Mouse (Mus musculus): ENCODE results near the gene D930007J09Rik. TPM values are rescaled to one million over a fixed set of nuclear protein-coding genes. Genes with fewer than 3 reads are reported as not detected.

The D930007J09Rik gene
- polyA plus RNA-seq, 1 experiment from 2014 or later, result not detected

DNA sequence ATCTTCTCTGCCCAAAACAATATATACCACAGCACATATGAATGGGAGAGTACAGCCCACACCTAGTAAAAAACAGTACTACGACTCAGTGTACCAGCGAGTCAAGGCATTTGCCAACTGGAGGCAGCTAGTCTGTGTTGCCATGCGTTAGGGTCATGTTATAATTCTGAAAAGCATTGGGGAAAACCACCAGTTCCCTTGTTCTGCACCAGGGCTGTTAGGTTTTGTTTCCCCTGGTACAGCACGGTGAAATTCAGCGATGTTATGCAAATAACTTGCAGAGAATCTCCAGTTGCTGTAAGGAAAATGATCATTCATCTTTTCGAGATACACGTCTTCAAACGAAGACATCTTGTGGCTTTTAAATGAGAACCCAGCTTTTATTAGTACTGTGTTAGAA lies 22.9 kb upstream of the D930007J09Rik start:
- Histone ChIP-seq H3K27me3 (ENCODE audit: control insufficient read depth, insufficient read depth, low read length) (no peaks in the 10 kb centered on the region), H3K4me2 (no peak overlapping the region), H3K9ac (ENCODE audit: low read depth, low read length) (no peak overlapping the region), H3K36me3 (ENCODE audit: control insufficient read depth, insufficient read depth, low read length) (peaks cover 8% of the 10 kb centered on the region; the same call in 1 of the 2 replicates), H3K9me3 (replicated peaks; ENCODE audit: control insufficient read depth, low read length) (no peaks in the 10 kb centered on the region), H3K4me3 (ENCODE audit: low read depth, low read length) (no peak overlapping the region), H3K4me1 (ENCODE audit: control insufficient read depth, insufficient read depth, low read length) (no peaks in the 10 kb centered on the region), H3K27ac (ENCODE audit: low read depth, low read length) (no peak overlapping the region)
- no peak for ATAC-seq (replicated peaks; ENCODE audit: insufficient number of reproducible peaks, low FRiP score, low TSS enrichment)
- WGBS (ENCODE audit: insufficient replicate concordance), result 88% methylated on average over 8 of the region's 8 CpGs

DNA sequence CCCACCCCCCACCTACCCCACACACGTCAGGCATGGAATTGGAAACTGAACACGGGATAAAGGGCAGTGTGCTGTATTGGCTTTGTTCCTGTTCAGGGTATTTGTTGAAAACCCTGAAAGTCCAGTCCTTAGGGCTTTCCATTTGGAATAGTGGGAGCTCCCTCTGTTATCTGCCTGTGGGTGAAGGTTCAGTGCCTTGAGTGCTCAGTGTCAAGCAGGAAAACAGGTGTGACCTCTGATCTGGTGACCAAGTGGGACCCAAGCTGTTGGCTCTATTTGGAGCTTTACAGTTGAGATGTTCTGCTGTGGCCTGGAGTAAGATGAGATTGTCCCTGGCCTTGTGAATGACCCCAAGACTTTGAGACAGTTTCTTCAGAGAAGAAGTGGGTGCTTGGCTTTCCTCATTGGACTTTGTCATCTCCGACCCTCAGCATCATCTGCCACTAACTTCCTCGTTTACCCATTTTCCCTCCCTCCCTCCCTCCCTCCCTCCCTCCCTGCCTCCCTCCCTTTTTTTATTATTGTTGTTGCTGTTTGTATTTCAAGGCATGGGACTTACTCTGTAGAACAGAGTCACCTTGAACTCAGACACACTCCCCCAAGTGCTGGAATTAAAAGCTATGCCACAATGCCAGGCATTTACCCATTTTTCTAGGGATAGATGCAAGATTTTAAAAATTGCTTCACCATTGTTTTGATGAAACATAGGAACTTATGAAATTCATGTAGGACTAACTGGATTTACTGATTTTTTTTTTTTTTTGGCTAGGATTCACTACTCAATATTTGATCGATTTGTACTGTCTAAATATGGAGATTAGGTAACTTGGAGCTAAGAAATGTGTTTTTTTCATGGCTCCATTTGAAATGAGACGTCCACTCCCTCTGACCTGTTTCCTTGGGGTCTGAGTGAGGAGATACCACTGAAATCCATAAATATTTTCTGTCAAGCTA lies 22.0 kb upstream of the D930007J09Rik start:
- 80% methylated on average over 6 of the region's 6 CpGs for WGBS (ENCODE audit: insufficient replicate concordance)
- H3K36me3 ChIP-seq (ENCODE audit: control insufficient read depth, insufficient read depth, low read length), result peaks cover 12% of the 10 kb centered on the region; the same call in 1 of the 2 replicates
- H3K27ac ChIP-seq (ENCODE audit: low read depth, low read length), result no peak overlapping the region
- H3K9ac ChIP-seq (ENCODE audit: low read depth, low read length), result no peak overlapping the region
- no peak overlapping the region for H3K4me2 ChIP-seq
- H3K9me3 ChIP-seq (replicated peaks; ENCODE audit: control insufficient read depth, low read length), result no peaks in the 10 kb centered on the region
- no peak overlapping the region for H3K4me3 ChIP-seq (ENCODE audit: low read depth, low read length)
- no peaks in the 10 kb centered on the region for H3K27me3 ChIP-seq (ENCODE audit: control insufficient read depth, insufficient read depth, low read length)
- H3K4me1 ChIP-seq (ENCODE audit: control insufficient read depth, insufficient read depth, low read length), result no peaks in the 10 kb centered on the region
- ATAC-seq (replicated peaks; ENCODE audit: insufficient number of reproducible peaks, low FRiP score, low TSS enrichment), result no peak

DNA sequence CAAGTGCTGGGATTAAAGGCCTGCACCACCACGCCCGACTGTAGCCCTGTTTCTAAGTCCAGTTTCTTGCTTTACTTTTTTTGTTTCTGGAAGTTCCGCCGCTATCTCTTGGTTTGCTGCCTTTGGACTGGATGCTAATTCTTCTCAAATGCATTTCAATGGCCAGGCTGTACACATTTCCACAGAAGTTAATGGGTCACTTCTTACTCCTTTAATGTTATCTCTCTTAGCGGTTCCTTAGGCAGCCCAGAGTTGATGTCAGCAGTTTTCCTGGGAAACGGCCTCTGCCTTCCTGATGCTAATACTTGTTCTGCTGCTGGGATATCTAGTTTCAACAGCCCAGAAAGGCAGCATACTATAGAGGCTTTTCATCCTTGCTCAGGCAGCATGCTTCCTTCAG lies 20.5 kb upstream of the D930007J09Rik start:
- WGBS (ENCODE audit: insufficient replicate concordance), result 74% methylated on average over 6 of the region's 6 CpGs
- no peak overlapping the region for H3K4me3 ChIP-seq (ENCODE audit: low read depth, low read length)
- H3K9me3 ChIP-seq (replicated peaks; ENCODE audit: control insufficient read depth, low read length), result no peaks in the 10 kb centered on the region
- H3K9ac ChIP-seq (ENCODE audit: low read depth, low read length), result no peak overlapping the region
- H3K27me3 ChIP-seq (ENCODE audit: control insufficient read depth, insufficient read depth, low read length), result no peaks in the 10 kb centered on the region
- H3K4me1 ChIP-seq (ENCODE audit: control insufficient read depth, insufficient read depth, low read length), result no peaks in the 10 kb centered on the region
- ATAC-seq (replicated peaks; ENCODE audit: insufficient number of reproducible peaks, low FRiP score, low TSS enrichment), result no peak
- H3K27ac ChIP-seq (ENCODE audit: low read depth, low read length), result no peak overlapping the region
- H3K36me3 ChIP-seq (ENCODE audit: control insufficient read depth, insufficient read depth, low read length), result peaks cover 13% of the 10 kb centered on the region
- no peak overlapping the region for H3K4me2 ChIP-seq

DNA sequence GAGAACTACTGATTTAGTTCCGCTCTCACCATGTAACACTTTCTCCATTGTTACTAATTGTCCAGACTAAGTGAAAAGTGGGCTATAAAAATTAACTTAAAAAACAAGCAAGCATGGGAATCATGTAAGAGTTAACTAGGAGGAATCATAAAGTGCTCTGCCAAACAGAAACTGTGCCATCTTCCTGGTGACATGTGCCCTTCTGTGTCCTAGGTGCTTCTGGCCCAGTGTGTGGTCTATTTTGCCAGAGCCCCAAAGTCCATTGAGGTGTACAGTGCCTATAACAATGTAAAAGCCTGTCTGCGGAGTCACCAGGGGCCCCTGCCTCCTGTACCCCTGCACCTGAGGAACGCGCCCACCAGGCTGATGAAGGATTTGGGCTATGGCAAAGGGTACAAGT lies 19.0 kb upstream of the D930007J09Rik start:
- Histone ChIP-seq H3K36me3 (ENCODE audit: control insufficient read depth, insufficient read depth, low read length) (peaks cover 20% of the 10 kb centered on the region), H3K27ac (ENCODE audit: low read depth, low read length) (no peak overlapping the region), H3K27me3 (ENCODE audit: control insufficient read depth, insufficient read depth, low read length) (no peaks in the 10 kb centered on the region), H3K4me2 (no peak overlapping the region), H3K9me3 (replicated peaks; ENCODE audit: control insufficient read depth, low read length) (no peaks in the 10 kb centered on the region), H3K4me1 (ENCODE audit: control insufficient read depth, insufficient read depth, low read length) (no peaks in the 10 kb centered on the region), H3K4me3 (ENCODE audit: low read depth, low read length) (no peak overlapping the region), H3K9ac (ENCODE audit: low read depth, low read length) (no peak overlapping the region)
- 96% methylated on average over 4 of the region's 4 CpGs for WGBS (ENCODE audit: insufficient replicate concordance)
- ATAC-seq (replicated peaks; ENCODE audit: insufficient number of reproducible peaks, low FRiP score, low TSS enrichment), result no peak

DNA sequence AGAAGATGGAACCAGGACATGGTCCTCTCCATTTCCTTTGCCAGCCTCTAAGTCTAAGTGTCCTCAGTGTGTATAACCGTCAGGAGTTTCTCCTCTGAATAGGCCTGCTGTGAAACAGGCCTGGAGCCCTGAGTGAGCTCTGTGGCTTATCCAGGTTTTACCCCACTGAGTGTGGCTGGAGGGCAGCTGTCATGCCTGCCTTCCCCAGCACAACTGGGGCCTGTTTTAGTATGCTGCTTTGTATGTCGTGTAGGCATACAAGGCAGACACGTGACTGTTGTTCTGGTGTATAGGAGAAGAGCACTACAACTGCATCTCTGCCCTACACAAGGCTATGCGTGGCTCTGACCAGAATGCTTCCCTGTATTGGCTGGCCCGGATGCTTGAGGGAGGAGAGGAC lies 17.3 kb upstream of the D930007J09Rik start:
- H3K36me3 ChIP-seq (ENCODE audit: control insufficient read depth, insufficient read depth, low read length), result peaks cover 22% of the 10 kb centered on the region
- no peak overlapping the region for H3K9ac ChIP-seq (ENCODE audit: low read depth, low read length)
- H3K9me3 ChIP-seq (replicated peaks; ENCODE audit: control insufficient read depth, low read length), result no peaks in the 10 kb centered on the region
- H3K27ac ChIP-seq (ENCODE audit: low read depth, low read length), result no peak overlapping the region
- no peak overlapping the region for H3K4me2 ChIP-seq
- no peaks in the 10 kb centered on the region for H3K27me3 ChIP-seq (ENCODE audit: control insufficient read depth, insufficient read depth, low read length)
- no peak overlapping the region for H3K4me3 ChIP-seq (ENCODE audit: low read depth, low read length)
- no peak for ATAC-seq (replicated peaks; ENCODE audit: insufficient number of reproducible peaks, low FRiP score, low TSS enrichment)
- WGBS (ENCODE audit: insufficient replicate concordance), result 85% methylated on average over 5 of the region's 5 CpGs
- H3K4me1 ChIP-seq (ENCODE audit: control insufficient read depth, insufficient read depth, low read length), result no peaks in the 10 kb centered on the region

DNA sequence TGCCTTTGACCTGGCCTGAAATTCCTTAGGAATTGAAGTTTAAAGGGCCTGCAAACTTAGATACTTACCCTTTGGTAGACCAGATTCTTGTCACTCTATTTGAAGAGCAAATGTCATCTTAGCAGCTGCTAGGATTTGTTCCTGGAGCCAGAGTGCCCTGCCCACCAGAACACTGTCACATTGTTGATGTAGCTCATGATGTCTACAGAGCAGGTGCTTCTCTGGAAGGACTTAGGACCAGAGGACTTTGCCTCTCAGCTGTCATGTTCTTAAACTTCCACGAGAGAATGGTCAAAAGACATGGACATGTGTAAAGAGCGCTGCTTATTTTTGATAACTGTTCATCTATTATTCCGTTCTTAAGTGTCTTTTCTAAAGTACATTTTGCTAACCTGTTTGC lies 16.6 kb upstream of the D930007J09Rik start:
- Histone ChIP-seq H3K4me3 (ENCODE audit: low read depth, low read length) (no peak overlapping the region), H3K36me3 (ENCODE audit: control insufficient read depth, insufficient read depth, low read length) (peaks cover 24% of the 10 kb centered on the region), H3K9me3 (replicated peaks; ENCODE audit: control insufficient read depth, low read length) (no peaks in the 10 kb centered on the region), H3K9ac (ENCODE audit: low read depth, low read length) (no peak overlapping the region), H3K27me3 (ENCODE audit: control insufficient read depth, insufficient read depth, low read length) (no peaks in the 10 kb centered on the region), H3K4me1 (ENCODE audit: control insufficient read depth, insufficient read depth, low read length) (no peaks in the 10 kb centered on the region), H3K4me2 (no peak overlapping the region), H3K27ac (ENCODE audit: low read depth, low read length) (no peak overlapping the region)
- ATAC-seq (replicated peaks; ENCODE audit: insufficient number of reproducible peaks, low FRiP score, low TSS enrichment), result no peak
- WGBS (ENCODE audit: insufficient replicate concordance), result 85% methylated on average over 3 of the region's 3 CpGs

DNA sequence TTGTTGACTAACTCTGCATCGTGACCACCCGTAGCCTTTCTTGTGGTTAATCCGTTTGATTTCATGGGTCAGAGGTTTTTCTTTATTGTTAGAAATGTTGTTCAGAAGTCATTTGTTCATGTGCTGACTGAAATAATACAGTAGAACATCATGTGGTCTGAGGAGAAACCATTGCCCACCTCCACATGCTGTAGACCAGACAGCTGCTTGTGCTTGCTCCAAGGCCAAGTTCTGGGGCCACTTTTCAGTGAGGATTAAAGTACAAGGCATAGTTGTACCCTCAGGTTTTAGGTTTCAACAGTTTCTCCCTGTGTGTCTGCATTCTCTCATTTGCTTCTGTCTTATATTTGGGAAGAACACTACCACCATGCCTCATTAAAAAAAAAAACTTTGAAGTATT lies 5.0 kb upstream of the D930007J09Rik start:
- ATAC-seq (replicated peaks; ENCODE audit: insufficient number of reproducible peaks, low FRiP score, low TSS enrichment), result no peak
- WGBS (ENCODE audit: insufficient replicate concordance), result 90% methylated on average over 3 of the region's 3 CpGs
- no peaks in the 10 kb centered on the region for H3K27me3 ChIP-seq (ENCODE audit: control insufficient read depth, insufficient read depth, low read length)
- H3K4me3 ChIP-seq (ENCODE audit: low read depth, low read length), result no peak overlapping the region
- H3K4me2 ChIP-seq, result no peak overlapping the region
- H3K9ac ChIP-seq (ENCODE audit: low read depth, low read length), result no peak overlapping the region
- peaks cover 19% of the 10 kb centered on the region for H3K4me1 ChIP-seq (ENCODE audit: control insufficient read depth, insufficient read depth, low read length)
- no peak overlapping the region for H3K27ac ChIP-seq (ENCODE audit: low read depth, low read length)
- H3K36me3 ChIP-seq (ENCODE audit: control insufficient read depth, insufficient read depth, low read length), result peaks cover 6% of the 10 kb centered on the region
- no peaks in the 10 kb centered on the region for H3K9me3 ChIP-seq (replicated peaks; ENCODE audit: control insufficient read depth, low read length)

DNA sequence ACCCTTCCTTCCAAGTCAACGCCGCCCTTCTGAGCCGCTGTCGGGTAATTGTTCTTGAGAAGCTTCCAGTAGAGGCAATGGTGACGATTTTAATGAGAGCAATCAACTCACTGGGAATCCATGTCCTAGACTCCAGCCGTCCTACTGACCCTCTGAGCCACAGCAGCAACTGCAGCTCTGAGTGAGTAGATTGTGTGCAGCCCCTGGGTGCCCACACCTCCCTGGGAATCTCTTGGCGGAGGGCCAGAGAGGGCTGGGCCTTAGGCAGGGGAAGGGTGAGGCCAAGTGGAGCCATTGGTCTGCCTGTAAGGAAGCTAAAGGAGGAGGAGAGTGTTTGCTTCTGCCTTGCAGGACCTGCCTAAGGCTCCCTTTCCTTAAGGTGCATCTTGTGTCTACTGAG lies 4.2 kb upstream of the D930007J09Rik start:
- H3K9me3 ChIP-seq (replicated peaks; ENCODE audit: control insufficient read depth, low read length), result no peaks in the 10 kb centered on the region
- no peak for ATAC-seq (replicated peaks; ENCODE audit: insufficient number of reproducible peaks, low FRiP score, low TSS enrichment)
- no peak overlapping the region for H3K27ac ChIP-seq (ENCODE audit: low read depth, low read length)
- peaks cover 19% of the 10 kb centered on the region for H3K4me1 ChIP-seq (ENCODE audit: control insufficient read depth, insufficient read depth, low read length)
- H3K4me2 ChIP-seq, result no peak overlapping the region
- H3K4me3 ChIP-seq (ENCODE audit: low read depth, low read length), result no peak overlapping the region
- H3K36me3 ChIP-seq (ENCODE audit: control insufficient read depth, insufficient read depth, low read length), result peaks cover 6% of the 10 kb centered on the region
- WGBS (ENCODE audit: insufficient replicate concordance), result 77% methylated on average over 7 of the region's 7 CpGs
- no peaks in the 10 kb centered on the region for H3K27me3 ChIP-seq (ENCODE audit: control insufficient read depth, insufficient read depth, low read length)
- H3K9ac ChIP-seq (ENCODE audit: low read depth, low read length), result no peak overlapping the region

Measured in heart, embryonic 11.5 days (tissue).